Mouse (Mus musculus) C2C12 (cell line): ENCODE data around the gene Etv6.

Source experiments
- CEBPB ChIP-seq: IDR thresholded peaks from one replicate; pipeline ENCODE4 v1.6.1; 2011; ENCODE audit warnings: low read depth, mild to moderate bottlenecking, control low read depth, moderate library complexity
- CTCF ChIP-seq: IDR thresholded peaks from one replicate; pipeline ENCODE4 v1.5.1; 2011; ENCODE audit not compliant: control insufficient read depth, insufficient read depth, insufficient read length
- MAX ChIP-seq: IDR thresholded peaks from one replicate; pipeline ENCODE4 v1.6.1; 2011; ENCODE audit warnings: mild to moderate bottlenecking, control low read depth
- MYOD1 ChIP-seq: IDR thresholded peaks from one replicate; pipeline ENCODE4 v1.6.1; 2011; ENCODE audit warnings: low read depth; ENCODE audit not compliant: control insufficient read depth, insufficient read length
- MYOG ChIP-seq: IDR thresholded peaks from one replicate; pipeline ENCODE4 v1.6.1; 2011; ENCODE audit not compliant: control insufficient read depth, insufficient read length; ENCODE audit errors: extremely low read depth

GRCm38 (mm10) chr6:134035490-134036405 is at the start of gene Etv6:
- TF ChIP-seq CTCF = no peak
- no peak for TF ChIP-seq MAX
- TF ChIP-seq CEBPB = no peak
- TF ChIP-seq MYOG = no peak
- no peak for TF ChIP-seq MYOD1
